Mouse (Mus musculus) midbrain, embryonic 15.5 days (tissue): ENCODE results near the gene Gm45234. TPM values are rescaled to one million over a fixed set of nuclear protein-coding genes. Genes with fewer than 3 reads are reported as not detected.

ENCODE experiments used
- ATAC-seq: fragments of 200-750 bp; cut with Nextera tagmentation; replicated peaks from 2 replicates; pipeline ENCODE4 v1.8.0; 2017; ENCODE audit warnings: moderate TSS enrichment
- H3K27ac ChIP-seq: fragments of 300-500 bp; sonication (generic); 2 replicates; pipeline ENCODE4 v1.5.1; 2015; ENCODE audit warnings: mild to moderate bottlenecking, inconsistent platforms
- H3K27me3 ChIP-seq: fragments of 300-500 bp; sonication (generic); replicated peaks from 2 replicates; pipeline ENCODE4 v1.6.1; 2015; ENCODE audit warnings: inconsistent platforms
- H3K36me3 ChIP-seq: fragments of 300-500 bp; sonication (generic); replicated peaks from 2 replicates; pipeline ENCODE4 v1.6.1; 2015; ENCODE audit warnings: inconsistent platforms
- H3K4me1 ChIP-seq: fragments of 300-500 bp; sonication (generic); 2 replicates; pipeline ENCODE4 v1.6.1; 2015; ENCODE audit warnings: inconsistent platforms
- H3K4me2 ChIP-seq: fragments of 300-500 bp; sonication (generic); 2 replicates; pipeline ENCODE4 v1.6.1; 2015; ENCODE audit warnings: inconsistent platforms, mild to moderate bottlenecking, moderate library complexity
- H3K4me3 ChIP-seq: fragments of 300-500 bp; sonication (generic); 2 replicates; pipeline ENCODE4 v1.5.1; 2015; ENCODE audit warnings: mild to moderate bottlenecking, inconsistent platforms
- H3K9ac ChIP-seq: fragments of 300-500 bp; sonication (generic); 2 replicates; pipeline ENCODE4 v1.6.1; 2015; ENCODE audit warnings: mild to moderate bottlenecking, inconsistent platforms
- H3K9me3 ChIP-seq: fragments of 300-500 bp; sonication (generic); 2 replicates; pipeline ENCODE4 v1.6.1; 2016; ENCODE audit warnings: inconsistent platforms
- WGBS: fragments of 180-500 bp; shearing (Covaris S2); methylation state at CpG from one replicate; pipeline ENCODE4 v1.1.7; 2015; ENCODE audit warnings: mixed read lengths; 5-methylcytosine and 5-hydroxymethylcytosine counted together
- polyA plus RNA-seq: library from polyadenylated mRNA; unstranded; fragments of >200 nt; fragmentation: Nextera tagmentation; extraction: Ambion mirVana; gene quantifications from 2 replicates; pipeline ENCODE4 v1.2.1, GENCODE M21; 2015

Gene Gm45234
- polyA plus RNA-seq, 1 experiment from 2014 or later: not detected

DNA sequence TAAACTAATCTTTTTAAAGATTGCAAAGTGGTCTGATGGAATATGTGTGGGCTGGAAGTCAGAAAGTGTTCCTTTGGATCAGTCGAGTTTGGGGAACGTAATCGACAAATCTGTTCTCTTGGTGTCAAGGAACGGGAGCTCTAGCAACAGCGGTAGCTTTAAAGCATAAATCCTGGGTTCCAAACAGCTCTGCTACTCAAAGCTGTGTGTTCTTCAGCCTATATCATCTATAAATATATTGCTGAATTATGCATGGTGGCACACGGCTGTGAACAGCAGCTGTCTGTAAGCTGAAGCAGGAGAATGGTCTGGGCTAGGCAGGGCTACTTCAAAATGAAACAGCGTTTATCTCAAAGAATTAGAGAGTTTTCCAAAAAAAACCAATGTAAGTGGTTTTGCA is 25.1 kb upstream of the Gm45234 start:
- 86% methylated on average over 7 of the region's 7 CpGs for WGBS
- Histone ChIP-seq H3K4me3 (no peak overlapping the region), H3K9ac (no peak overlapping the region), H3K27ac (no peak overlapping the region), H3K4me1 (peaks cover 9% of the 10 kb centered on the region; the same call in 1 of the 2 replicates), H3K36me3 (no peaks in the 10 kb centered on the region), H3K9me3 (no peaks in the 10 kb centered on the region), H3K27me3 (no peaks in the 10 kb centered on the region), H3K4me2 (no peak overlapping the region)
- no peak for ATAC-seq

DNA sequence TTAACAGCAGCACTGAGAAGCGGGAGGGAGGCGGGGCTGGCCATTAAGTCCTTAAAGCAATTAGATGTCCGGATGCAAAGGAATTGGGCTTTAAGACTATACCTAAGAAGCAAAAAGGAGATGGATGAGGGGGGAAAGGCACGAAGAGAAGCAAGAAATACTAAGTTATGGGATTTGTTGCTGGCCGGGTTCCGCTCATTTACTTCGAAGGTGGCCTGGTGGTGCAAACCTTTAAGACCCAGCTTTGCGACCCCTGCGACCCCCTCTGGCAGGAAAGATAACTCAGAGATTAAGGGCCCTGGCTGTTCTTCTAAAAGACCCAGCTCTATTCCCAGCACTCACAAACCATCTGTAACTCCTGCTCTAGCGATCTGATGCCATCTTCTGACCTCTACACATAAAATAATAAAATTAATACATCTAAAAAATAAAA is 24.2 kb upstream of the Gm45234 start:
- WGBS: 3% methylated on average over 10 of the region's 10 CpGs
- Histone ChIP-seq H3K4me1 (peaks cover 9% of the 10 kb centered on the region; the same call in 1 of the 2 replicates), H3K36me3 (no peaks in the 10 kb centered on the region), H3K9me3 (no peaks in the 10 kb centered on the region), H3K27me3 (no peaks in the 10 kb centered on the region), H3K27ac (no peak overlapping the region), H3K9ac (0 out of 2 replicates have a peak overlapping the region, but pooled peaks have one; percentile 17), H3K4me2 (peak overlapping the region; percentile 48), H3K4me3 (peak overlapping the region; percentile 33)
- ATAC-seq: no peak

DNA sequence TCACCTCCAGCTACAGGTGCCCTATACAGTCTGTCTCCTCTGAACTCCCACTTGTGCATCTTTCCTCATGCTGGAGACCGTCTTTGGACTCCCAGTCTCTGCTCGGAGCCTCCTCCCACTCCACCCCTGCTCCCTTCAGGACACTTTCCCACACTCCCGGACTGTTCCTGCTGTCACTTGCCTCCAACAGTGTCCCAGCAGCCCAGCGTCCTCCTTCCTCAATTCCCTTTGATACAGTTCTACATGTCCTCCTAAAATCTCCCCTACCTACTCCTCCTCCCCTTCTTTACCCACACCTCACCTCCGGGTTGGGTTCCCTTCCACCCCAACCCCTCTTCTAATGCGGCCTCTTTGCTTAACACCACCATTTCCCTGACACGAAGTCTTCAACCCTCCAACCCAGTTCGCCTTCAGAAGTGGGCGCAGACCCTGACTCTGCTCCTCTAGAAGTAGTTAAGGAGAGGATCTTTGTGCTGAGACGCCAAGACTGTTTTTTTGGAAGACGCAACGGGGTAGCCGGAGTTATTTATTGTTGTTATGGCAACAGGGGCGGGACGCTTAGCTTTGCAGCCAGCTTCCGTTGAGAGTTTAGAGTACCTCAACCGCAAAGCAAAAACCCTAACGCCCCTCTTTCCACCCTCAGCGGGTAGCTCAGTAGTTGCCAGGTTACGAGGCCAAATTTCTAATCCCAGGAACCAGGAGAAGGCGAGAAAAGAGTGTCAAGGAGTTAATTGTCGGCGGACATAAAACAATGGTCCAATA is 23.6 kb upstream of the Gm45234 start, which contains the start of gene Lrrc23:
Lrrc23 (minus strand) TSS at position 506 of the 762 bp plus-strand sequence.
- Histone ChIP-seq H3K36me3 (no peaks in the 10 kb centered on the region), H3K9ac (0 out of 2 replicates have a peak within 1 kb of the TSS, but pooled peaks have one; percentile 17), H3K4me2 (peak within 1 kb of the TSS; percentile 48), H3K4me1 (peaks cover 9% of the 10 kb centered on the region; the same call in 1 of the 2 replicates), H3K27ac (no peak within 1 kb of the TSS), H3K27me3 (no peaks in the 10 kb centered on the region), H3K9me3 (no peaks in the 10 kb centered on the region), H3K4me3 (peak within 1 kb of the TSS; percentile 33)
- ATAC-seq: peak; percentile 60
- 2% methylated on average over 23 of the region's 23 CpGs for WGBS

DNA sequence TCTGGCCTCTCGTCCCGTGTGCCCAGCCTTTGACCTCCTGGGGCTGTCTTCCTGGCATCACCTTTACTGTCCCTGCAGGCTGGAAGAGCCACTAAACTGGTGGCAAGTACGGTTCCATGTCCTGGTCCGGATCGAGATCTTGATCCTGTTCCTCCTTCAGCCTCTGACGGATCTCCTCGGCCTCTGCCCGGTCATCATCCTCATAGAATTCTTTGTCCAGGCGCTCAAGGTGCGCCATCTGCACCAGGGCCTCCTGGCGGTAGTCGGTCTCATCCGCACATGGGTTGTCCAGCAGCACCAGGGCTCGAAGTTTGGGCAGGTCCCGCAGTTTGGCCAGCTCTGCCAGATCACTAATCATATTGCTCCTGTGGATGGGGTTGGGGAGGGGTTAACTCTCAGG is 14.7 kb upstream of the Gm45234 start:
- Histone ChIP-seq H3K9ac (no peak overlapping the region), H3K4me3 (no peak overlapping the region), H3K36me3 (no peaks in the 10 kb centered on the region), H3K4me2 (no peak overlapping the region), H3K9me3 (no peaks in the 10 kb centered on the region), H3K4me1 (peaks cover 27% of the 10 kb centered on the region), H3K27me3 (0 out of 2 replicates have a peak, but pooled peaks cover 2% of the 10 kb centered on the region), H3K27ac (no peak overlapping the region)
- no peak for ATAC-seq
- WGBS: 89% methylated on average over 15 of the region's 15 CpGs

DNA sequence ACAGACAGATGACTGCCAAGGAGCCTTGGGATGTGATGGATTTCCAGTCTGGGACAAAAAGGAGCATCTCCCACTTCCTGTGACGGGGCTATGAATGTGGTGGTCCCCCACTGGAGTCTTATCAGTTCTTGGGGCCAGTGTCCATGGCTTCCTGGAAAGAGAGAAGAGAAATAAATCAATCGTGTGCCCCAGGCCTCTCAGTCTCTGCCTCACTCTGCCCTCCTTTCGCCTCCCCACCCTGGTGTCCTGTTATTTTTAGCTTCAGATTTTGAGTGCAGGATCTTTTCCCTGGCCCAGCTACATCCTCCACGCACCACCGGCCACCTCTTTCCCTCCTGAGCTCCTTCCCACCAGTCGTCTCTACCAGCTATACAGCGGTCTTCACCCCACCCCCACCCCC is 14.2 kb upstream of the Gm45234 start:
- no peak; the same call in 1 of the 2 replicates for ATAC-seq
- Histone ChIP-seq H3K36me3 (no peaks in the 10 kb centered on the region), H3K4me3 (peak overlapping the region; percentile 47), H3K9ac (peak overlapping the region; percentile 60), H3K4me2 (peak overlapping the region; percentile 81), H3K27ac (peak overlapping the region; percentile 67), H3K9me3 (no peaks in the 10 kb centered on the region), H3K4me1 (peaks cover 27% of the 10 kb centered on the region), H3K27me3 (0 out of 2 replicates have a peak, but pooled peaks cover 2% of the 10 kb centered on the region)
- WGBS: 56% methylated on average over 7 of the region's 7 CpGs

DNA sequence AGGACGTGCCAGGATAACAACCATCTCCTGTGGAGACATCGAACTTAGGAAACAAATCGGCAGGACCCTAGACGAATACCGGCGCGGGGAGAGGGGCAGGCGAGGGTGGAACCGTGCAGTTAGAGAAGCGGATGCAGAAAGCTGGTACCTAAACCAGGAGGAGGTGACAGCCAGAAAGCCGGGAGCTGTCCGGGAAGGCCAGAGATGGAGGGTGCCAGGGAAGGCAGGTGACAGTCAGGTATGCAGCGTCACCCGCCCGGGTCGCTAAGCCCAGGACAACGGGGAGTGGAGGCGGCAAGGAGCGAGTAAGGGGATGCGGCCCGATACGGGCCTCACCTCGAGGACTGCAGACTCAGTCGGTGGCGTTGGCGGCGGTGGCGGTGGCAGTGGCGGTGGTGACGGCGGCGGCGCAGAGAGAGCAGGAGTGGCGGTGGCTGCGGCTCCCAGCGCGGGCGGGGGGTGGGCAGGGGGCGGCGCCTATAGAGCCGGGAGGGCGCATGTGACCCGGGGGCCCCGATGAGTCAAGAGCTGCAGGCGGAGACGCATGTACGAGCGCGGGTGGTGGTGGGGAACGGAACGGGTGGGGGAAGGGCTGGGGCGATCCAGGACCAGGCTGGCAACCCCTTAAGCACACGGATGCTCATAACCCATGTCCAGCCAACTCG is 13.4 kb upstream of the Gm45234 start, which contains the start of gene Eno2:
Eno2 (minus strand) TSS at position 573 of the 665 bp plus-strand sequence.
- Histone ChIP-seq H3K9me3 (no peaks in the 10 kb centered on the region), H3K4me3 (peak within 1 kb of the TSS; percentile 47), H3K27me3 (0 out of 2 replicates have a peak, but pooled peaks cover 2% of the 10 kb centered on the region), H3K4me2 (peak within 1 kb of the TSS; percentile 81), H3K36me3 (no peaks in the 10 kb centered on the region), H3K9ac (peak within 1 kb of the TSS; percentile 60), H3K27ac (peak within 1 kb of the TSS; percentile 67), H3K4me1 (peaks cover 27% of the 10 kb centered on the region)
- WGBS: 1% methylated on average over 54 of the region's 54 CpGs
- ATAC-seq: peak; percentile 83

DNA sequence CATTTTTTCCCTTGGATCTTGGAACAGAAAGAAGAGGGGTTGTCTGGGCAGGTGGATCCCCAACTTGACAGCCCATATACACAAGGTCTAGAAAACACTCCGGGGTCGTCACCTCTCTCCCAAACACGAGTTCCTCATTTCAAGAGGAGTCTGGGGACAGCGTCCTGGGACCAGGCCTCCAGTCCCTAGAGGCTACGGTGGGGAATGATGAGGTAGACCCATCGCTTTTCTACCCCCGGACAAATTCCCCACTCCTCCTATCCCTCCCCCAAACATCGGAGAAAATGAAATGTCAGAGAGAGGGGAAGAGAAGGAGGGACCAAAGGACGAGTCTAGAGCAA is 12.9 kb upstream of the Gm45234 start:
- H3K36me3 ChIP-seq: no peaks in the 10 kb centered on the region
- peak overlapping the region; percentile 47 for H3K4me3 ChIP-seq
- peak overlapping the region; percentile 67 for H3K27ac ChIP-seq
- WGBS: 7% methylated on average over 9 of the region's 9 CpGs
- H3K9me3 ChIP-seq: no peaks in the 10 kb centered on the region
- H3K27me3 ChIP-seq: 0 out of 2 replicates have a peak, but pooled peaks cover 2% of the 10 kb centered on the region
- H3K4me1 ChIP-seq: peaks cover 27% of the 10 kb centered on the region
- H3K4me2 ChIP-seq: peak overlapping the region; percentile 81
- ATAC-seq: peak; percentile 8; the same call in 1 of the 2 replicates
- H3K9ac ChIP-seq: peak overlapping the region; percentile 60

DNA sequence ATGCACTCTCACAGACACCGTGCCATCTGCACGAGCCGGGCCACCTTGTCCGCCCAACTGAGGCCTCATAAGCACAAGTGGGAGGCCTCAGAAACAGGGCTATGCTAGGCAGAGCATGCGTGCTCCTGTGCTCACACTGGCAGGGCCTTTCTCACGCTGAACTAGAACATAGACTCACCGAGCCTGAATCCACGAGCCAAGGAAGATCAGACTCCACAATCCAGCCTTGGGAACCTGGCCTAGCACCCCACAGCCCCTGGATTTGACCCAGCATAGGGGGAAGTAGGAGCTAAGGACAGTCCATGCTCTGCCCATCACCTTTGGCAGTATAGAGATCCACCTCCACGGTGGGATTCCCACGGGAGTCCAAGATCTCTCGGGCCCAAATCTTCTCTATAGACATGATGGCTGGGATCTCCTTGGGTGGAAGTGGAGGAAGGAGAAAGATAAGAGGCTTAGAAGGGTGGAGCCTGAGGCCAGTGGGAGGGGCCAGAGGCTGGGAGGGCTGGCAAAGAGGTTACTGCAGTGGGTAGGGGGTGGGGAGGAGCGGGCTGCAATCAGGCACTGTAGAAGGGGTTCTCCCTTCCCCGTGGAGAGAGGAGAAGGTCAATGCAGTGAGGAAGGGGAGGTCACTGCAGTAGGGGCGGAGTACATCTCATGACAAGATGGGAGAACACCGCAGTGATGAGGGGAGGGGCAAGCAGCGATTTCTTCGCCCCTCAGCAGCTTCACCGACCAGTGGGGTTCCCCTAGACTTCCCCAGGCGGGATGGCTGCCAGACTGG is 12.3 kb upstream of the Gm45234 start:
- 21% methylated on average over 17 of the region's 19 CpGs for WGBS
- peaks cover 27% of the 10 kb centered on the region for H3K4me1 ChIP-seq
- H3K4me2 ChIP-seq: peak overlapping the region; percentile 81
- peak; percentile 24 for ATAC-seq
- H3K4me3 ChIP-seq: peak overlapping the region; percentile 47
- H3K36me3 ChIP-seq: no peaks in the 10 kb centered on the region
- 0 out of 2 replicates have a peak, but pooled peaks cover 2% of the 10 kb centered on the region for H3K27me3 ChIP-seq
- H3K27ac ChIP-seq: peak overlapping the region; percentile 67
- peak overlapping the region; percentile 60; the same call in 1 of the 2 replicates for H3K9ac ChIP-seq
- no peaks in the 10 kb centered on the region for H3K9me3 ChIP-seq

DNA sequence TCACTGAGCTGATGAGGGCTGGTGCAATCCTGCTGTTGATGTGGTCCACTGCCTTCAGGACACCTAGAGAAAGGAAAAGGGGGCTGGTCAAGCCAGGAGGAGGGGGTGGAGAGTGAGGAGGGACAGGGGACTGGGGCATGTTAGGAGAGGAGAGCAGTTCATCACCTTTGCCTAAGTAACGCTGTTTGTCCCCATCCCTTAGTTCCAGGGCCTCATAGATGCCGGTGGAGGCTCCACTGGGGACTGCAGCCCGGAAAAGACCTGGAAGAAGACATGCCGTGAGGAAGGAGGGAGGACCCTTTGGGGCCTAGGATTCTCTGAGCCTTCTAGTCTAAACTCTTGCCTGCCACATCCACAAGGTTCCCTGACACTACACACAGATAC is 11.7 kb upstream of the Gm45234 start:
- Histone ChIP-seq H3K27me3 (0 out of 2 replicates have a peak, but pooled peaks cover 2% of the 10 kb centered on the region), H3K36me3 (no peaks in the 10 kb centered on the region), H3K9ac (no peak overlapping the region), H3K27ac (peak overlapping the region; percentile 13; the same call in 1 of the 2 replicates), H3K4me2 (peak overlapping the region; percentile 81), H3K9me3 (no peaks in the 10 kb centered on the region), H3K4me1 (peaks cover 27% of the 10 kb centered on the region), H3K4me3 (no peak overlapping the region)
- WGBS: 24% methylated on average over 4 of the region's 4 CpGs
- ATAC-seq: no peak

DNA sequence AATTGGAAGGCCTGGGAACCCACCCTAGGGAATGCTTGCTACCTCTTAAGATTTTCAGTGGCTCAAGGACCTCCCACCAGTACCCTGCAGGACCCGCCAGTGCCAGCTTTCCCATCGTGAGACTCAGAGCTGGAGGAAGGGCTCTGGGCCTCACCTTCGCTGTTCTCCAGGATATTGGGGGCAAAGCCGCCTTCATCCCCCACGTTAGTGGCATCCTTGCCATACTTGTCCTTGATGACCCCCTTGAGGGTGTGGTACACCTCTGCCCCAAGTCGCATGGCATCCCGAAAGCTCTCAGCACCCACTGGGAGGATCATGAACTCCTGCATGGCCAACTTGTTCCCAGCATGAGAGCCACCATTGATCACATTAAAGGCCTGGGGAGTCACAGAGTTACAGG is 10.1 kb upstream of the Gm45234 start:
- Histone ChIP-seq H3K4me3 (no peak overlapping the region), H3K4me1 (peaks cover 27% of the 10 kb centered on the region), H3K9ac (no peak overlapping the region), H3K9me3 (no peaks in the 10 kb centered on the region), H3K36me3 (no peaks in the 10 kb centered on the region), H3K27ac (no peak overlapping the region), H3K4me2 (no peak overlapping the region), H3K27me3 (0 out of 2 replicates have a peak, but pooled peaks cover 2% of the 10 kb centered on the region)
- 89% methylated on average over 7 of the region's 7 CpGs for WGBS
- no peak for ATAC-seq

DNA sequence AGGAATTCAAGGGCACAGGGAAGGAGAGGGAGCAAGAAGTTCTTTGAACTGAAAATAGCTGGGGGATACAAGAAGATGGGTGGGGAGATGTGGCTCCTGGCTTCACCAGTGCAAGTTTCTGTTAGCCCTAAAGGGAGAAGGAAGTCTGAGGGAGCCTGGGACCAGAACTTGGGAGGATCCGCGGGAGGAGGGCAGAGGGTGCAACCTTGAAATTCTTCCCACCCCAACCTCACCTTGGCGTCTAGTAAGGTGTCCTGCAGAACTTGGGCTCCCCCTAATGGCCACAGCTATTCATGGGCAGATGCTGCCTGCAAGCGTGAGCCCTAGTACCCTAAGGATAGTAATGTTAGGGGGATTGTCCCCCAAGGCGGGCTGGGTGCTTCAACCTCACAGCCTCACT is 3.4 kb upstream of the Gm45234 start:
- Histone ChIP-seq H3K4me2 (no peak overlapping the region), H3K36me3 (no peaks in the 10 kb centered on the region), H3K9ac (no peak overlapping the region), H3K27ac (peak overlapping the region; percentile 96), H3K4me1 (peaks cover 33% of the 10 kb centered on the region), H3K4me3 (no peak overlapping the region), H3K27me3 (no peaks in the 10 kb centered on the region), H3K9me3 (no peaks in the 10 kb centered on the region)
- 4% methylated on average over 5 of the region's 5 CpGs for whole genome bisulfite sequencing
- ATAC-seq: no peak
